Mouse (Mus musculus) cerebellum, adult 9-10 months (tissue): ENCODE measurements around the gene Rnf126.

ENCODE experiments used
- DNase-seq: peaks from one replicate; pipeline ENCODE4 v3.0.0; 2022

Gene Rnf126

GRCm38 (mm10) chr10:79728323-79729249 is 38.2 kb downstream of the Rnf126 start:
- DNase-seq, result no peak

DNA sequence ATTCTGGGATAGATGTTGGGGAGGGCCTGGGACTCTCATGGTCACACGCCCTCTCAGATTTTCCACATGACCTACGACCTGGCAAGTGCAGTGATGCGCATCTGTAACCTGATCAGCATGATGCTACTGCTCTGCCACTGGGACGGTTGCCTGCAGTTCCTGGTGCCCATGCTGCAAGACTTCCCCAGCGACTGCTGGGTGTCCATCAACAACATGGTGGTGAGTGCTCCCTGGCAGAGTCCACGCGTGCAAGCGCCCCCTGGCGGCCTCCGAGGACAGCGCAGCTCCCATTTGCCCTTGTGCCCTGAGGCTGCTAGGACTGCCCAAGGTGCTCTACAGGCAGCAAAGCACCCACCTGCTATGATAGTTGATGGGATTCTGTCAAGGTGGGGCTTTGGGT is 40.7 kb downstream of the Rnf126 start:
- DNase-seq, result no peak

DNA sequence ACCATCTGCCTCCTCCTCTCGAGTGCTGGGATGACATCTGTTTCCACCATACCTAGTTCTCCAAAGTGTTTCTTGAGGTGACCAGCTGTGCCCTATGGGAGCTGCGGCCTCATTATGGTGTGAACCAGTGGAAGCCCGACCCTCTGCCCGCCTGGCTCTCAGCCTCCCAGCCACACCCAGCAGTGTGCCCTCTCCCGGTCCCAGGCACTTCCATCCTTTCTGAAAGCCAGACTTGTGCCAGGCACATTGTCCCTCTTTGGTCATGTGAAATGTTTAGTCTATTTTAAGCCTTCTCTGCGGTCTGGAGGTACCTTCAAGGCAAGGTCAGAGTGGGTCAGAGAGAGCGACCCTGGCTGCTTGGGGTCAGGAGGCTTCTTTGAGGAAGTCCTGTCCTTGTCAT is 43.1 kb downstream of the Rnf126 start:
- no peak for DNase-seq

DNA sequence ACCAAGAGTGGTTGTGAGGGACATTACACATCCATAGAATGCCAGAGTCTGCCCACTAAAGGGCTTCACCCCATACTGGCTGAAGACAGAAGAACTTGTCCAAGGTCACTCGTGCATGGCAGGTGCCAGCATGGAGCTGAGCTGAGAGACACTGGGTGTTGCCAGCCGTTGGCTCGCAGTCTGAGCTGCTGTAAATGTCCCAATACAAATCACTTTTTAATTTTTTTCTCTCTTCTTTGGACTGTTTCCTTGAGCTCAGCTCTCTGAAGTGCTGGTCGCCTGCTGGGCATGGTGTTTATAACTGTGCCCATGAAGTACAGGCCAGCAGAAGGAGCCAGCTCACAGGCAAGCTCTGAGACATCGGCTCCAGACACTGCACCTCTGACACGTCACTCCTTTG is 43.7 kb downstream of the Rnf126 start:
- DNase-seq, result no peak

GRCm38 (mm10) chr10:79721089-79721488 is 45.7 kb downstream of the Rnf126 start:
- no peak for DNase-seq

GRCm38 (mm10) chr10:79717640-79718357 is 49.0 kb downstream of the Rnf126 start:
- peak; percentile 74 for DNase-seq

DNA sequence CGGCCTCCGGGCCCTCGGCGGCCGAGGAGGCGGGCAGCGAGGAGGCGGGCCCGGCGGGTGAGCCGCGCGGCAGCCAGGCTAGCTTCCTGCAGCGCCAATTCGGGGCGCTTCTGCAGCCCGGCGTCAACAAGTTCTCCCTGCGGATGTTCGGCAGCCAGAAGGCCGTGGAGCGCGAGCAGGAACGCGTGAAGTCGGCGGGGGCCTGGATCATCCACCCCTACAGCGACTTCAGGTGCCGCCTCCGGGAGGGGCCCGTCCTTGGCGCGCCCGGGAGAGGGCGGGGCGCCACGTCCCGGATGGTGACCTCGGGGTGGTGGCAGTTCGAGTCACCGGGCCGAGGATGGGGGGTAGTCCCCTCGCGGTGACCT is 49.8 kb downstream of the Rnf126 start:
- peak; percentile 76 for DNase-seq

DNA sequence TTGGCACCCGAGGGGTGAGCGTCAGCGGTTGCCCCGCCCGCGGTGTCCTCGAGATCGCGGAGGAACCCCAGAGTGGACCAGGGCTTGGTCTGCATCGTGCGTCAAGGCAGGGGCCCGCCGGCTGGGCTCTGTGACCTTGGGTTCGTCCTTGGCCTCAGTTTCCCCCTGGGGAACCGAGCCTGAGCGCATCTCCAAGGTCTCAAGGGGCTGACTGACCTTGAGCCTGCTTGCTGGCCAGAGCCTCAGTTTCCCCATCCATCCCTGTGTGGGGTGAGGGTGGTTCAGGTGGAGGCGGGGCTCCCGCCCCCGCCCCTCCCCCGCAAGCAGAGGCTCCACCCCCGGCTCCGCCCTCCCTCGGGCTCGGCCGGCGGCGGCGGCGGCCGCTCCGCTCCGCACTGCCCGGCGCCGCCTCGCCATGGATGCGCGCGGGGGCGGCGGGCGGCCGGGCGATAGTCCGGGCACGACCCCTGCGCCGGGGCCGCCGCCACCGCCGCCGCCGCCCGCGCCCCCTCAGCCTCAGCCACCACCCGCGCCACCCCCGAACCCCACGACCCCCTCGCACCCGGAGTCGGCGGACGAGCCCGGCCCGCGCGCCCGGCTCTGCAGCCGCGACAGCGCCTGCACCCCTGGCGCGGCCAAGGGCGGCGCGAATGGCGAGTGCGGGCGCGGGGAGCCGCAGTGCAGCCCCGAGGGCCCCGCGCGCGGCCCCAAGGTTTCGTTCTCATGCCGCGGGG is 50.3 kb downstream of the Rnf126 start, which contains the start of gene Hcn2:
Gene Hcn2 (plus strand): TSS at position 381 of the 734 bp plus-strand sequence.
- DNase-seq, result peak; percentile 77

DNA sequence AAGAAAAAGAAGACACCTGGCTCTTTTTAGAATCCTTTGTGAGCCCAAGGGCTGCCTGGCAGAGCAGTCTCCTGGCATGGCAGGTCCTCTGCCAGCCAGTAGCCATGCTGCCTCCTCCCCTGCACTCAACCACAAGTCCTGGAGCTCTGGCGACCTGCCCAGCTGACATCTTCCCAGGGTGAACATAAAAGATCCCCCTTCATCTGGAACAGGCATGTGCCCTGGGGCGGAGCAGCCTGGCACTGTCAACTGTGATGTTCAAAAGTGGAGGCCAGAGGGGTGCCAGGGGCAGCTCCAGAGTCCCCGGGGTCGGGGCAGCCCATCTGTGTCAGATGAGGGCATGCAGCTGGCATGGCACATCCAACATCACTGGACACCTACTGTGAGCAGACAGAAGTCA is 51.8 kb downstream of the Rnf126 start:
- peak; percentile 70 for DNase-seq

GRCm38 (mm10) chr10:79713163-79713562 is 53.6 kb downstream of the Rnf126 start:
- DNase-seq, result no peak

- peak; percentile 85 for DNase-seq
These were observed 54.1 kb downstream of the Rnf126 start for GRCm38 (mm10) chr10:79712499-79713126.

DNA sequence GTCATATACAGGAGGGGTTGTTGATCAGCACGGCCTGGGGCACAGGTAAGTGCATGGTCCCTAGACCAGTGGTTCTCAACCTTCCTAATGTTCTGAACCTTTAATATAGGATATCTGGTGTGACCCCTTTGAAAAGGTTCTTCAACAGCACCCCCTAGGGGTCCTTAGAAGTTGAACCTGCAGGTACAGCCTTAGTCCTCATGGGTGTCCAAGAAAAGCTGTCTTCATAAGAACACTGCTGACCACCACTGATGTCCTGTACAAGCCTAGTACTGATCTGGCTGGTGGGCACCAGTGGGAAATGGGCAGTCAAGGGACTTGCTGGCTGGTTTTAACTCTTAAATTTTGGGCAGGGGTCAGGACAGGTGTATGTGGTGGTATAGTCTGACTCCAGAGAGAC is 54.7 kb downstream of the Rnf126 start:
- DNase-seq, result peak; percentile 49

GRCm38 (mm10) chr10:79709307-79709706 is 57.4 kb downstream of the Rnf126 start:
- no peak for DNase-seq

DNA sequence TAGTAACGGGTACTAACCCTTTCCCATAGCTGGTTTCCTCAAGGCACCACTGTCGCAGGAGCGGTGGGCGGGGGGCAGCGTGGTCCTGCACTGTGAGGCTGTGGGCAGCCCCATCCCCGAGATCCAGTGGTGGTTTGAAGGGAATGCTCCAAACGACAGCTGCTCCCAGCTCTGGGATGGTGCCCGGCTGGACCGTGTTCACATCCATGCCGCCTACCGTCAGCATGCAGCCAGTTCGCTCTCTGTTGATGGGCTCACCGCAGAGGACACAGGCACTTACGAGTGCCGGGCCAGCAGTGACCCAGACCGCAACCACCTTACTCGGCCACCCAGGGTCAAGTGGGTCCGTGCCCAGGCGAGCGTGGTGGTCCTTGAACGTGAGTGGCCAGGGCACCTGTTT is 58.1 kb downstream of the Rnf126 start:
- DNase-seq, result no peak
